Mouse (Mus musculus) macrophage (primary cell): ENCODE results near the gene Noxa1. TPM values are rescaled to one million over a fixed set of nuclear protein-coding genes. Genes with fewer than 3 reads are reported as not detected.

Experiments used
- polyA plus RNA-seq: library from polyadenylated mRNA; stranded (reverse); fragments of 250-400 nt; gene quantifications from 3 replicates; pipeline ENCODE4 v1.2.4, GENCODE M21; 2018; ENCODE audit warnings: inconsistent platforms

Noxa1 gene
- polyA plus RNA-seq, 1 experiment from 2014 or later = not detected

Other genes starting within 250 kb of the Noxa1 start
- 16.4 to 30.9 TPM (median 20.2 TPM) in 3 replicates for gene Ehmt1, start 175.5 kb downstream of the Noxa1 start, polyA plus RNA-seq
- gene Arrdc1, start 159.9 kb downstream of the Noxa1 start, polyA plus RNA-seq = 31.6 to 60.4 TPM (median 40.5 TPM) in 3 replicates
- gene Zmynd19, start 145.4 kb downstream of the Noxa1 start, polyA plus RNA-seq = 4.4 to 23.2 TPM (median 5.6 TPM) in 3 replicates
- 5.7 to 9.6 TPM (median 7.8 TPM) in 3 replicates for gene Dph7, start 132.7 kb downstream of the Noxa1 start, polyA plus RNA-seq
- gene Mrpl41, start 120.1 kb downstream of the Noxa1 start, polyA plus RNA-seq = 63.2 to 80.5 TPM (median 76.8 TPM) in 3 replicates
- gene Pnpla7, start 119.1 kb downstream of the Noxa1 start, polyA plus RNA-seq = 43.8 to 153 TPM (median 111 TPM) in 3 replicates
- gene Nsmf, start 40.8 kb downstream of the Noxa1 start, polyA plus RNA-seq = 4.8 to 12.0 TPM (median 8.9 TPM) in 3 replicates
- gene Entpd8, start 14.8 kb downstream of the Noxa1 start, polyA plus RNA-seq = not detected in 3 replicates
- gene Nrarp, start 85.6 kb upstream of the Noxa1 start, polyA plus RNA-seq = not detected in 3 replicates
- 56.5 to 71.1 TPM (median 57.4 TPM) in 3 replicates for gene Tor4a, start 101.7 kb upstream of the Noxa1 start, polyA plus RNA-seq
- gene Nelfb, start 116.3 kb upstream of the Noxa1 start, polyA plus RNA-seq = 18.9 to 30.4 TPM (median 29.5 TPM) in 3 replicates
- not detected in 3 replicates for gene Stpg3, start 119.5 kb upstream of the Noxa1 start, polyA plus RNA-seq
- not detected in 3 replicates for gene Fam166a, start 123.6 kb upstream of the Noxa1 start, polyA plus RNA-seq
- gene Tubb4b, start 129.6 kb upstream of the Noxa1 start, polyA plus RNA-seq = 49.1 to 144 TPM (median 76.8 TPM) in 3 replicates
- not detected in 3 replicates for gene Slc34a3, start 139.2 kb upstream of the Noxa1 start, polyA plus RNA-seq
- not detected in 3 replicates for gene Rnf224, start 141.6 kb upstream of the Noxa1 start, polyA plus RNA-seq
- 0.21 to 0.42 TPM in 2 of 3 replicates, not detected in the other for gene Rnf208, start 147.1 kb upstream of the Noxa1 start, polyA plus RNA-seq
- gene Cysrt1, start 147.3 kb upstream of the Noxa1 start, polyA plus RNA-seq = not detected in 3 replicates
- gene AL732309.1, start 151.7 kb upstream of the Noxa1 start, polyA plus RNA-seq = 3.0 to 6.1 TPM (median 4.7 TPM) in 3 replicates
- gene Tmem203, start 160.3 kb upstream of the Noxa1 start, polyA plus RNA-seq = 5.9 to 17.1 TPM (median 12.4 TPM) in 3 replicates
- 6.1 to 7.8 TPM (median 6.6 TPM) in 3 replicates for gene Tprn, start 167.5 kb upstream of the Noxa1 start, polyA plus RNA-seq
- gene Ssna1, start 177.3 kb upstream of the Noxa1 start, polyA plus RNA-seq = 26.0 to 60.7 TPM (median 55.7 TPM) in 3 replicates
- gene Anapc2, start 177.3 kb upstream of the Noxa1 start, polyA plus RNA-seq = 51.0 to 59.8 TPM (median 54.1 TPM) in 3 replicates
- gene Tmem210, start 193.0 kb upstream of the Noxa1 start, polyA plus RNA-seq = not detected in 3 replicates
- not detected in 3 replicates for gene Lrrc26, start 194.8 kb upstream of the Noxa1 start, polyA plus RNA-seq
- gene Grin1, start 224.0 kb upstream of the Noxa1 start, polyA plus RNA-seq = not detected in 3 replicates
- 36.0 to 43.5 TPM (median 43.4 TPM) in 3 replicates for gene Man1b1, start 237.2 kb upstream of the Noxa1 start, polyA plus RNA-seq